Mouse (Mus musculus) skeletal muscle tissue, adult 2 months (tissue): ENCODE measurements around the gene Gm20388.
A peak's percentile ranks its signal among the peaks of the same experiment; 100 is the strongest.

Experiments
- DNase-seq: peaks from one replicate; pipeline ENCODE4 v3.0.0-alpha.2; 2012; ENCODE audit warnings: low read depth, low spot score

Gm20388 gene

GRCm38 (mm10) chr8:120255406-120255987 lies 344.9 kb downstream of the Gm20388 start:
- no peak for DNase-seq

GRCm38 (mm10) chr8:120256958-120257357 lies 346.3 kb downstream of the Gm20388 start:
- DNase-seq: peak; percentile 78

- DNase-seq: peak; percentile 94
Measured at GRCm38 (mm10) chr8:120259206-120259605, 348.6 kb downstream of the Gm20388 start.

GRCm38 (mm10) chr8:120260677-120261076 lies 350.0 kb downstream of the Gm20388 start:
- peak; percentile 72 for DNase-seq

- no peak for DNase-seq
Measured at GRCm38 (mm10) chr8:120261338-120262120, 350.9 kb downstream of the Gm20388 start.

- no peak for DNase-seq
Measured at GRCm38 (mm10) chr8:120263879-120264278, 353.2 kb downstream of the Gm20388 start.

- DNase-seq: no peak
Measured at GRCm38 (mm10) chr8:120264388-120264943, 353.8 kb downstream of the Gm20388 start.

- DNase-seq: peak; percentile 84
Measured at GRCm38 (mm10) chr8:120264944-120265453, 354.4 kb downstream of the Gm20388 start.

- DNase-seq: peak; percentile 94
Measured at GRCm38 (mm10) chr8:120265471-120265870, 354.8 kb downstream of the Gm20388 start.

- no peak for DNase-seq
Measured at GRCm38 (mm10) chr8:120268541-120268980, 357.9 kb downstream of the Gm20388 start.

- DNase-seq: peak; percentile 84
Measured at GRCm38 (mm10) chr8:120270449-120270848, 359.8 kb downstream of the Gm20388 start.

GRCm38 (mm10) chr8:120273430-120273829 lies 362.8 kb downstream of the Gm20388 start:
- no peak for DNase-seq

- peak; percentile 86 for DNase-seq
Measured at GRCm38 (mm10) chr8:120276051-120276890, 365.6 kb downstream of the Gm20388 start.

- DNase-seq: peak; percentile 60
Measured at GRCm38 (mm10) chr8:120276891-120277426, 366.3 kb downstream of the Gm20388 start.

- no peak for DNase-seq
Measured at GRCm38 (mm10) chr8:120278009-120278408, 367.4 kb downstream of the Gm20388 start.

- no peak for DNase-seq
Measured at GRCm38 (mm10) chr8:120279418-120279817, 368.8 kb downstream of the Gm20388 start.

GRCm38 (mm10) chr8:120281487-120281886 lies 370.8 kb downstream of the Gm20388 start:
- DNase-seq: peak; percentile 60

- no peak for DNase-seq
Measured at GRCm38 (mm10) chr8:120282465-120282864, 371.8 kb downstream of the Gm20388 start.

GRCm38 (mm10) chr8:120284265-120284664 lies 373.6 kb downstream of the Gm20388 start:
- no peak for DNase-seq

GRCm38 (mm10) chr8:120285033-120285432 lies 374.4 kb downstream of the Gm20388 start:
- DNase-seq: no peak

GRCm38 (mm10) chr8:120285878-120286277 lies 375.2 kb downstream of the Gm20388 start:
- no peak for DNase-seq
